Mouse (Mus musculus) myocyte (in vitro differentiated cells): ENCODE results near the gene Ddx39. TPM values are rescaled to one million over a fixed set of nuclear protein-coding genes. Genes with fewer than 3 reads are reported as not detected.

Source experiments
- H3K27me3 ChIP-seq: one replicate; pipeline ENCODE4 v1.6.1; 2011; ENCODE audit not compliant: control insufficient read depth, insufficient read depth, insufficient read length
- H3K36me3 ChIP-seq: one replicate; pipeline ENCODE4 v1.6.1; 2011; ENCODE audit not compliant: control insufficient read depth, insufficient read depth
- H3K4me2 ChIP-seq: one replicate; pipeline ENCODE4 v1.6.1; 2011; ENCODE audit warnings: low read depth, control low read depth
- H3K4me3 ChIP-seq: one replicate; pipeline ENCODE4 v1.5.1; 2011; ENCODE audit warnings: mild to moderate bottlenecking, control low read depth, moderate library complexity
- H3K79me2 ChIP-seq: one replicate; pipeline ENCODE4 v1.6.1; 2011; ENCODE audit not compliant: control insufficient read depth, insufficient read depth
- H3ac ChIP-seq: one replicate; pipeline ENCODE4 v1.6.1; 2011; ENCODE audit not compliant: control insufficient read depth, insufficient read length
- CEBPB ChIP-seq: IDR thresholded peaks from 2 replicates; pipeline ENCODE4 v1.6.1; 2011; ENCODE audit warnings: mild to moderate bottlenecking, moderate library complexity; ENCODE audit not compliant: poor library complexity, insufficient read depth, severe bottlenecking
- E2F4 ChIP-seq: IDR thresholded peaks from one replicate; pipeline ENCODE4 v1.6.1; 2011; ENCODE audit warnings: mild to moderate bottlenecking, control low read depth, moderate library complexity; ENCODE audit not compliant: insufficient read depth
- MAX ChIP-seq: IDR thresholded peaks from one replicate; pipeline ENCODE4 v1.6.1; 2011; ENCODE audit warnings: low read depth, mild to moderate bottlenecking, control low read depth
- MYOD1 ChIP-seq, 3 experiments: IDR thresholded peaks; one replicate each; pipeline ENCODE4 v1.6.1; 2011; ENCODE audit warnings: control low read depth in 2 of 3, low read depth in 2 of 3, mild to moderate bottlenecking in 2 of 3, moderate library complexity in 1 of 3; ENCODE audit not compliant: insufficient read length in 2 of 3, control insufficient read depth in 1 of 3
- MYOG ChIP-seq, 3 experiments: IDR thresholded peaks; one replicate each; pipeline ENCODE4 v1.6.1; 2011; ENCODE audit warnings: control low read depth in 2 of 3, low read depth in 2 of 3, mild to moderate bottlenecking in 2 of 3; ENCODE audit not compliant: insufficient read length in 2 of 3, control insufficient read depth in 1 of 3, insufficient read depth in 1 of 3
- POLR2A ChIP-seq: IDR thresholded peaks from one replicate; pipeline ENCODE4 v1.6.1; 2011; ENCODE audit warnings: low read depth, mild to moderate bottlenecking, control low read depth, moderate library complexity; ENCODE audit not compliant: insufficient read length
- POLR2AphosphoS2 ChIP-seq: IDR thresholded peaks from one replicate; pipeline ENCODE4 v1.6.1; 2011; ENCODE audit warnings: low read depth, control low read depth; ENCODE audit not compliant: insufficient read length
- REST ChIP-seq: IDR thresholded peaks from one replicate; pipeline ENCODE4 v1.6.1; 2011; ENCODE audit warnings: mild to moderate bottlenecking, control low read depth, moderate library complexity; ENCODE audit not compliant: insufficient read depth, insufficient read length
- SRF ChIP-seq: IDR thresholded peaks from one replicate; pipeline ENCODE4 v1.6.1; 2011; ENCODE audit warnings: low read depth; ENCODE audit not compliant: control insufficient read depth, insufficient read length
- TCF12 ChIP-seq: IDR thresholded peaks from one replicate; pipeline ENCODE4 v1.6.1; 2011; ENCODE audit warnings: mild to moderate bottlenecking, control low read depth; ENCODE audit not compliant: poor library complexity, insufficient read depth, severe bottlenecking
- TCF3 ChIP-seq: IDR thresholded peaks from one replicate; pipeline ENCODE4 v1.6.1; 2011; ENCODE audit warnings: low read depth, control low read depth; ENCODE audit not compliant: insufficient read length
- USF1 ChIP-seq: IDR thresholded peaks from one replicate; pipeline ENCODE4 v1.6.1; 2011; ENCODE audit warnings: low read depth, mild to moderate bottlenecking, control low read depth, moderate library complexity
- polyA plus RNA-seq: library from polyadenylated mRNA; unstranded; fragments of >200 nt; fragmentation: generic; extraction: Trizol; gene quantifications from one replicate; pipeline ENCODE4 v1.2.1, GENCODE M21; 2012; ENCODE audit warnings: missing spikeins

Gene Ddx39
- polyA plus RNA-seq, 1 experiment = 113 TPM

- H3ac ChIP-seq = no peak overlapping the region
- no peak for TF ChIP-seq TCF12
- TF ChIP-seq CEBPB = no peak
- TF ChIP-seq REST = no peak
- TF ChIP-seq E2F4 = no peak
- no peak for TF ChIP-seq POLR2AphosphoS2
- no peak for TF ChIP-seq SRF
- no peak for TF ChIP-seq MYOD1 (IDR thresholded peaks at IDR 0.05; ENCODE audit: control insufficient read depth in 1 of 3, insufficient read length in 2 of 3, low read depth in 2 of 3)
- TF ChIP-seq MAX = no peak
- no peak for TF ChIP-seq POLR2A
- no peak for TF ChIP-seq MYOG (IDR thresholded peaks at IDR 0.05; ENCODE audit: control insufficient read depth in 1 of 3, insufficient read depth in 1 of 3, insufficient read length in 2 of 3, low read depth in 2 of 3)
- no peak for TF ChIP-seq USF1
- TF ChIP-seq TCF3 = no peak
- H3K79me2 ChIP-seq = no peaks in the 10 kb centered on the region
- peaks cover 6% of the 10 kb centered on the region for H3K36me3 ChIP-seq
- no peaks in the 10 kb centered on the region for H3K27me3 ChIP-seq
- no peak overlapping the region for H3K4me2 ChIP-seq
- no peak overlapping the region for H3K4me3 ChIP-seq
These were observed 30.5 kb upstream of the Ddx39 start for GRCm38 (mm10) chr8:83684517-83684916.

- TF ChIP-seq USF1 (no peak), POLR2A (no peak), TCF12 (no peak), REST (no peak), MYOG (IDR thresholded peaks at IDR 0.05; ENCODE audit: control insufficient read depth in 1 of 3, insufficient read depth in 1 of 3, insufficient read length in 2 of 3, low read depth in 2 of 3) (no peak), CEBPB (no peak), MYOD1 (IDR thresholded peaks at IDR 0.05; ENCODE audit: control insufficient read depth in 1 of 3, insufficient read length in 2 of 3, low read depth in 2 of 3) (no peak), MAX (no peak), E2F4 (no peak), TCF3 (no peak), SRF (no peak), POLR2AphosphoS2 (no peak)
- no peak overlapping the region for H3K4me3 ChIP-seq
- H3K36me3 ChIP-seq = peaks cover 14% of the 10 kb centered on the region
- H3K79me2 ChIP-seq = no peaks in the 10 kb centered on the region
- no peak overlapping the region for H3ac ChIP-seq
- H3K27me3 ChIP-seq = no peaks in the 10 kb centered on the region
- H3K4me2 ChIP-seq = no peak overlapping the region
These were observed 25.7 kb upstream of the Ddx39 start for GRCm38 (mm10) chr8:83689264-83689663.

- Histone ChIP-seq H3K4me3 (no peak overlapping the region), H3K27me3 (no peaks in the 10 kb centered on the region), H3K4me2 (no peak overlapping the region), H3K36me3 (peaks cover 14% of the 10 kb centered on the region), H3ac (no peak overlapping the region), H3K79me2 (no peaks in the 10 kb centered on the region)
- TF ChIP-seq POLR2A (no peak), USF1 (no peak), MYOG (IDR thresholded peaks at IDR 0.05; ENCODE audit: control insufficient read depth in 1 of 3, insufficient read depth in 1 of 3, insufficient read length in 2 of 3, low read depth in 2 of 3) (no peak), MAX (no peak), TCF12 (no peak), SRF (no peak), MYOD1 (IDR thresholded peaks at IDR 0.05; ENCODE audit: control insufficient read depth in 1 of 3, insufficient read length in 2 of 3, low read depth in 2 of 3) (no peak), E2F4 (no peak), CEBPB (no peak), REST (no peak), POLR2AphosphoS2 (no peak), TCF3 (no peak)
These were observed 21.3 kb upstream of the Ddx39 start for GRCm38 (mm10) chr8:83693609-83694236.

DNA sequence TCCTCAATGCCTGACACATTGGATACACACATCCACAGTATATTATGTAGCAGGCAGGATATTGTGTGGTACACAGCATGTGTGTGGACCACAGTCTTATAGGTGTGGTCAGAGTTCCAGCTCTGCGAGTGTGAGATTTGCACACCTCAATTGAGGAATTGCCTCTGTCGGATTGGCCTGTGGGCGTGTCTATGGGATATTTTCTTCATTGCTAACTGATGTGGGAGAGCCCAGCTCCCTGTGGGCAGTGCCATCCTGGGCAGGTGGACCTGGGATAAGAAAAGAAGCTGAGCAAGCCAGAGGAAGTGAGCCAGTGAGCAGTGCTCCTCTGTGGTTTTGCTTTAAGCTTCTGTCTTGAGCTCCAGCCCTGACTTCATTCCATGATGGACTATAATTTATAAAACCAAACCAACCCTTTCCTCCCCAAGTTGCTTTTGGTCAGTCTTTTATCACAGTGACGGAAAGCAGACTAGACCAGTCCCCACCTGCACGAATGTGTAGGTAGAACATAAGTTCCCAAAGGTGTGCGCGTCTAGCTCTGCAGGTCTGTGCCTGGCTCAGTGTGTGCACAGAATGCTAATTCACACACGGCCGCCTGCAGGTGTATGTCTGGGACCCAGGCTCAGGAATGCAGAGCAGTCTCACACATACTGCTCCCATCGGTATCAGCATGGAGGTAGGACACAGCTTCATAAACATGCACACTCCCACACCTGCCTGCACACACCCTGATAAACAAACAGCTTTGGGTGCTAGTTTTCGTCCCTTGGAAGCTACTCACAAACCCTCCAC, 20.4 kb upstream of the Ddx39 start:
- no peaks in the 10 kb centered on the region for H3K27me3 ChIP-seq
- no peak overlapping the region for H3ac ChIP-seq
- no peak overlapping the region for H3K4me2 ChIP-seq
- no peaks in the 10 kb centered on the region for H3K79me2 ChIP-seq
- no peak overlapping the region for H3K4me3 ChIP-seq
- no peak for TF ChIP-seq MAX
- no peak for TF ChIP-seq TCF3
- TF ChIP-seq E2F4 = no peak
- no peak for TF ChIP-seq SRF
- no peak for TF ChIP-seq CEBPB
- no peak for TF ChIP-seq TCF12
- TF ChIP-seq MYOG (IDR thresholded peaks at IDR 0.05; ENCODE audit: control insufficient read depth in 1 of 3, insufficient read depth in 1 of 3, insufficient read length in 2 of 3, low read depth in 2 of 3) = no peak
- no peak for TF ChIP-seq POLR2A
- no peak for TF ChIP-seq POLR2AphosphoS2
- no peak for TF ChIP-seq REST
- TF ChIP-seq USF1 = no peak
- no peak for TF ChIP-seq MYOD1 (IDR thresholded peaks at IDR 0.05; ENCODE audit: control insufficient read depth in 1 of 3, insufficient read length in 2 of 3, low read depth in 2 of 3)
- peaks cover 14% of the 10 kb centered on the region for H3K36me3 ChIP-seq
